Mouse (Mus musculus) MEL (cell line): ENCODE measurements around the gene Acad11. TPM values are rescaled to one million over a fixed set of nuclear protein-coding genes. Genes with fewer than 3 reads are reported as not detected.

Experiments used
- DNase-seq: peaks from one replicate; pipeline ENCODE4 v3.0.0; 2011; ENCODE audit warnings: low read depth, low spot score
- H3K27ac ChIP-seq: 2 replicates; pipeline ENCODE4 v1.5.1; 2012; ENCODE audit warnings: low read depth, mild to moderate bottlenecking, control low read depth, low read length, moderate library complexity; ENCODE audit not compliant: control insufficient read depth
- H3K27me3 ChIP-seq, 2 experiments: fragments of 150-350 bp in 1 of 2; sonication (generic) in 1 of 2; 2 replicates each; pipeline ENCODE4 v1.6.1; 2012; ENCODE audit warnings: low read length in 2 of 2, mild to moderate bottlenecking in 2 of 2, improper control_type of control experiment in 1 of 2, moderate library complexity in 1 of 2; ENCODE audit not compliant: insufficient read depth in 2 of 2, control insufficient read depth in 1 of 2
- H3K36me3 ChIP-seq, 2 experiments: 2 replicates each; pipeline ENCODE4 v1.6.1; 2012 to 2014; ENCODE audit warnings: low read length in 2 of 2, improper control_type of control experiment in 1 of 2, inconsistent platforms in 1 of 2, mild to moderate bottlenecking in 1 of 2; ENCODE audit not compliant: insufficient read depth in 2 of 2, control insufficient read depth in 1 of 2
- H3K4me1 ChIP-seq, 2 experiments: fragments of 150-350 bp in 1 of 2; sonication (generic) in 1 of 2; 2 replicates each; pipeline ENCODE4 v1.6.1; 2012; ENCODE audit warnings: low read length in 2 of 2, improper control_type of control experiment in 1 of 2, mild to moderate bottlenecking in 1 of 2; ENCODE audit not compliant: insufficient read depth in 2 of 2, control insufficient read depth in 1 of 2
- H3K4me3 ChIP-seq, 2 experiments: fragments of 150-350 bp in 1 of 2; sonication (generic) in 1 of 2; 2 replicates each; pipeline ENCODE4 v1.5.1; 2012; ENCODE audit warnings: low read depth in 2 of 2, low read length in 2 of 2, mild to moderate bottlenecking in 2 of 2, moderate library complexity in 2 of 2, control low read depth in 1 of 2, improper control_type of control experiment in 1 of 2; ENCODE audit not compliant: control insufficient read depth in 1 of 2, insufficient read depth in 1 of 2
- H3K79me2 ChIP-seq: 2 replicates; pipeline ENCODE4 v1.6.1; 2012; ENCODE audit warnings: mild to moderate bottlenecking, low read length, moderate library complexity; ENCODE audit not compliant: control insufficient read depth, poor library complexity, insufficient read depth
- H3K9ac ChIP-seq: 2 replicates; pipeline ENCODE4 v1.6.1; 2012; ENCODE audit warnings: low read depth, mild to moderate bottlenecking, control low read depth, low read length, moderate library complexity; ENCODE audit not compliant: control insufficient read depth, poor library complexity, severe bottlenecking
- H3K9me3 ChIP-seq: fragments of 150-350 bp; sonication (generic); replicated peaks from 2 replicates; pipeline ENCODE4 v1.6.1; 2012; ENCODE audit warnings: mild to moderate bottlenecking, low read length, improper control_type of control experiment, moderate library complexity; ENCODE audit not compliant: insufficient read depth
- BHLHE40 ChIP-seq: IDR thresholded peaks from 2 replicates; pipeline ENCODE4 v1.6.1; 2012; ENCODE audit warnings: low read depth, mild to moderate bottlenecking, inconsistent platforms, low read length, improper control_type of control experiment, borderline replicate concordance
- CHD1 ChIP-seq: IDR thresholded peaks from 2 replicates; pipeline ENCODE4 v1.6.1; 2012; ENCODE audit warnings: low read depth, mild to moderate bottlenecking, inconsistent platforms, low read length, improper control_type of control experiment
- CHD2 ChIP-seq: IDR thresholded peaks from 2 replicates; pipeline ENCODE4 v1.6.1; 2011; ENCODE audit warnings: low read length, improper control_type of control experiment
- E2F4 ChIP-seq: IDR thresholded peaks from 2 replicates; pipeline ENCODE4 v1.6.1; 2011; ENCODE audit warnings: low read depth, low read length, improper control_type of control experiment, borderline replicate concordance
- EP300 ChIP-seq, 2 experiments: IDR thresholded peaks; 2 replicates each; pipeline ENCODE4 v1.6.1; 2011; ENCODE audit warnings: improper control_type of control experiment in 2 of 2, low read length in 2 of 2, low read depth in 1 of 2, mild to moderate bottlenecking in 1 of 2
- ETS1 ChIP-seq: IDR thresholded peaks from 2 replicates; pipeline ENCODE4 v1.6.1; 2012; ENCODE audit warnings: low read depth, mild to moderate bottlenecking, inconsistent platforms, low read length, improper control_type of control experiment, moderate library complexity
- GATA1 ChIP-seq: IDR thresholded peaks from 2 replicates; pipeline ENCODE4 v1.6.1; 2011; ENCODE audit warnings: low read depth, low read length, improper control_type of control experiment
- HCFC1 ChIP-seq: IDR thresholded peaks from 2 replicates; pipeline ENCODE4 v1.6.1; 2012; ENCODE audit warnings: low read depth, mild to moderate bottlenecking, inconsistent platforms, low read length, improper control_type of control experiment, moderate library complexity
- MAX ChIP-seq: IDR thresholded peaks from 2 replicates; pipeline ENCODE4 v1.6.1; 2011; ENCODE audit warnings: low read length, improper control_type of control experiment
- MXI1 ChIP-seq: IDR thresholded peaks from 2 replicates; pipeline ENCODE4 v1.6.1; 2011; ENCODE audit warnings: mild to moderate bottlenecking, low read depth, low read length, improper control_type of control experiment
- MYC ChIP-seq: IDR thresholded peaks from 2 replicates; pipeline ENCODE4 v1.6.1; 2011; ENCODE audit warnings: low read depth, mild to moderate bottlenecking, low read length, improper control_type of control experiment, moderate library complexity
- RAD21 ChIP-seq: IDR thresholded peaks from 2 replicates; pipeline ENCODE4 v1.6.1; 2011; ENCODE audit warnings: mild to moderate bottlenecking, low read depth, low read length, improper control_type of control experiment
- RCOR1 ChIP-seq: IDR thresholded peaks from 2 replicates; pipeline ENCODE4 v1.6.1; 2012; ENCODE audit warnings: low read depth, mild to moderate bottlenecking, inconsistent platforms, low read length, improper control_type of control experiment
- SIN3A ChIP-seq: IDR thresholded peaks from 2 replicates; pipeline ENCODE4 v1.6.1; 2012; ENCODE audit warnings: low read length, improper control_type of control experiment, inconsistent platforms
- TCF12 ChIP-seq: IDR thresholded peaks from 2 replicates; pipeline ENCODE4 v1.6.1; 2014; ENCODE audit warnings: low read depth, mild to moderate bottlenecking, inconsistent platforms, low read length, improper control_type of control experiment, moderate library complexity
- ZKSCAN1 ChIP-seq: IDR thresholded peaks from 2 replicates; pipeline ENCODE4 v1.6.1; 2012; ENCODE audit warnings: low read depth, mild to moderate bottlenecking, inconsistent platforms, low read length, improper control_type of control experiment, moderate library complexity
- polyA plus RNA-seq, 2 experiments: library from polyadenylated mRNA; stranded (reverse) in 1 of 2; unstranded in 1 of 2; fragments of >175 nt in 1 of 2; fragments of >200 nt in 1 of 2; gene quantifications; 2 replicates each; pipeline versions ENCODE4 v1.2.1 to v1.2.4; 2012; ENCODE audit warnings: low replicate concordance in 2 of 2, low read depth in 1 of 2; ENCODE audit not compliant: insufficient read length in 2 of 2, insufficient read depth in 1 of 2, missing spikeins in 1 of 2
- total RNA-seq: library from RNA; depleted of rRNA; stranded (reverse); fragments of 300-350 nt; gene quantifications from 2 replicates; pipeline ENCODE4 v1.2.3, GENCODE M21; 2012

The Acad11 gene
- total and polyA plus RNA-seq, 3 experiments, result 14.2 to 16.0 TPM; not detected in 1

GRCm38 (mm10) chr9:104064571-104064970, 1.4 kb downstream of the Acad11 start:
- TF ChIP-seq ETS1 (no peak), MXI1 (no peak), HCFC1 (no peak), ZKSCAN1 (no peak), SIN3A (no peak), BHLHE40 (no peak), TCF12 (no peak), CHD2 (no peak), E2F4 (no peak), MAX (no peak), MYC (no peak), RAD21 (no peak)
- Histone ChIP-seq H3K79me2 (peaks cover 17% of the 10 kb centered on the region), H3K4me3 (0 out of 4 replicates have a peak overlapping the region, but pooled peaks of 1 of the 2 experiments have one; percentile 87), H3K27ac (no peak overlapping the region), H3K4me1 (peaks cover 0 to 6% of the 10 kb centered on the region in 2 experiments; a peak in 2 of 4 replicates), H3K27me3 (no peaks in the 10 kb centered on the region), H3K36me3 (peaks cover 0 to 10% of the 10 kb centered on the region in 2 experiments; a peak in 1 of 4 replicates), H3K9me3 (no peaks in the 10 kb centered on the region), H3K9ac (no peak overlapping the region)
- no peak for DNase-seq

GRCm38 (mm10) chr9:104070241-104070640, 7.1 kb downstream of the Acad11 start:
- H3K79me2 ChIP-seq, result no peaks in the 10 kb centered on the region
- peaks cover 0 to 16% of the 10 kb centered on the region in 2 experiments; a peak in 3 of 4 replicates for H3K36me3 ChIP-seq
- no peaks in the 10 kb centered on the region for H3K9me3 ChIP-seq
- no peak overlapping the region for H3K9ac ChIP-seq
- no peak overlapping the region for H3K4me3 ChIP-seq
- DNase-seq, result peak; percentile 37
- TF ChIP-seq RCOR1 (peak; percentile 80), TCF12 (peak; percentile 79), GATA1 (peak; percentile 75), ZKSCAN1 (no peak), EP300 (IDR thresholded peaks at IDR 0.05; ENCODE audit: low read depth in 1 of 2, low read length in 2 of 2) (peak; percentile 74), SIN3A (peak; percentile 67; the same call in 1 of the 2 replicates), CHD1 (no peak), E2F4 (no peak), ETS1 (peak; percentile 54; the same call in 1 of the 2 replicates)
- peaks cover 6 to 13% of the 10 kb centered on the region in 2 experiments for H3K4me1 ChIP-seq
- H3K27me3 ChIP-seq, result no peaks in the 10 kb centered on the region
- no peak overlapping the region; the same call in 1 of the 2 replicates for H3K27ac ChIP-seq
